Mouse (Mus musculus) natural killer cell, adult 2 months (primary cell): Measurements from ENCODE around the gene Ahr.

ENCODE experiments used
- DNase-seq, 2 experiments: peaks; one replicate each; pipeline ENCODE4 v3.0.0; 2022; ENCODE audit warnings: low spot score in 2 of 2

Ahr gene

GRCm38 (mm10) chr12:35503586-35503985 is 31.3 kb downstream of the Ahr start:
- DNase-seq, result no peak

- DNase-seq, result no peak
These were observed 33.4 kb downstream of the Ahr start for GRCm38 (mm10) chr12:35501476-35501875.

GRCm38 (mm10) chr12:35495195-35495594 is 39.6 kb downstream of the Ahr start:
- no peak for DNase-seq

GRCm38 (mm10) chr12:35480764-35481163 is 54.1 kb downstream of the Ahr start:
- no peak for DNase-seq

- DNase-seq, result no peak
These were observed 55.9 kb downstream of the Ahr start for GRCm38 (mm10) chr12:35478906-35479305.

- no peak for DNase-seq
These were observed 71.4 kb downstream of the Ahr start for GRCm38 (mm10) chr12:35463457-35463856.

- DNase-seq, result no peak
These were observed 72.2 kb downstream of the Ahr start for GRCm38 (mm10) chr12:35462667-35463066.

- DNase-seq, result no peak
These were observed 75.2 kb downstream of the Ahr start for GRCm38 (mm10) chr12:35459662-35460061.
